Mouse (Mus musculus): ENCODE data around the gene Avil. TPM values are rescaled to one million over a fixed set of nuclear protein-coding genes. Genes with fewer than 3 reads are reported as not detected.

Gene Avil
- under 1 TPM; 0.32 to 0.87 TPM for total RNA-seq (2021)
- long read RNA-seq, experiment 1 = 0 reads
- long read RNA-seq, experiment 2 = 0 reads

DNA sequence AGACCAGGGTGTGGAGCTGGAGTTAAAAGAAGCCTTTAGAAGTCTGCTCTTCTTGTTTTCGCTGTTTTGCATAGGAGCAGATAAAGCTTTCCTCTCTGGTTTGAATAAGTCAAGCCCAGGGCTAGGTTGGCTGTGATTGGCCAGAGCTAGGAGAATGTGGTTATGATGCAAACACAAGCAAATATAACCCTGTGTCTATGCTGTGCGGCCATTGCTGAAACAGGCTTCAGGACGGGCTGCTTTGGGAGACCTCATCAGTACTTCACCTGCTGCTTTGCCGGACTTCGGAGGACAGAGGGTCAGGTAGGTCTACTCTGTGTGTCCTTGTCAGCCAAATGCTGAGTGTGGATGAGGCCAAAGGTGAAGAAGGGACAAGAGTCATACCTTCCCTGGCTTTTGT lies at the start of gene Avil:
TSS of gene Avil (plus strand) at position 181 of the 400 bp plus-strand sequence.
- no peak within 1 kb of the TSS for H3K4me3 ChIP-seq
- no peak within 1 kb of the TSS for H3K27ac ChIP-seq
- DNase-seq (ENCODE audit: low spot score in 2 of 2) = no peak
- TF ChIP-seq CTCF (conservative IDR thresholded peaks at IDR 0.05) = no peak

DNA sequence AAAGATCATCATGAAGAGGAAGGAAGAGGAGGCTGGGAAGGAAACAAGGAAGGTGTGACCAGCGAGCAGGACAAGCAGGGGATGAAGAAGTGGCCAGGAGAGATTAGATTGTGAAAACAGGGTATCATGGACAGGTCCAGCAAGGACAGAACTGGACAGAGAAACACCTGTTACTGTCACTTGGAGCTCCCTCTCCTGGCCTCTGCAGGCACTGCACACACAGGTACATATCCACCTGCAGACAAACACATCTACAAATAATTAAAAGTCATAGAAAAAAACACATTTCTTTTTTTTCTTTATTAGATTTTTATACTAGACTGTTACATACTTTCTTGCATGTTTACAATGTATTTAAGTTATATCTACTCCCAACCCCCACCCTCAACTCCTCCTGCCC lies 48.1 kb upstream of the Avil start:
- no peak for DNase-seq (ENCODE audit: low spot score in 2 of 2)
- peak; percentile 64 for TF ChIP-seq CTCF (conservative IDR thresholded peaks at IDR 0.05)
- H3K27ac ChIP-seq = peak overlapping the region; percentile 82
- no peak overlapping the region for H3K4me3 ChIP-seq

DNA sequence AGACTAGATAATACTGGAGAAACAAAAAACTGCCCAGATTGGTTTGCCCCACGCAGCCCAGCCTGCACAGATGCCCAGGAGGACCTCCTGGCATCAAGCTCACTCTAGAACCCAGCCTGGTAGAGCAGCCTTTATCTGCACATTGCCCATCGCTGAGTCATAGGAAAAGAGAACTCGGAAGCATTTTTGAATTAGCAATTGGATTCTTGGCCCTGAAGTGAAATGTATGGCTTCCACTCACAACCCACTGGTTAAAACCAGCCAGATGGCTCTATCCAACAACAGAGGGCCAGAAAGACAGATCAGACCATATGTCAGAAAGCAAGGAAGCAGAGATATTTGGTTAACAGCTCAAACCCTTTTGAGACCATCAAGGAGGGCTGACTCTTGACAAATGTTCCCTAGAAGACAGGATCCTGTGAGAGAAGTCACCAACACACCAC lies 47.5 kb upstream of the Avil start:
- TF ChIP-seq CTCF (conservative IDR thresholded peaks at IDR 0.05) = no peak
- H3K27ac ChIP-seq = peak overlapping the region; percentile 82
- H3K4me3 ChIP-seq = no peak overlapping the region
- DNase-seq (ENCODE audit: low spot score in 2 of 2) = peak; percentile 65 to 83

DNA sequence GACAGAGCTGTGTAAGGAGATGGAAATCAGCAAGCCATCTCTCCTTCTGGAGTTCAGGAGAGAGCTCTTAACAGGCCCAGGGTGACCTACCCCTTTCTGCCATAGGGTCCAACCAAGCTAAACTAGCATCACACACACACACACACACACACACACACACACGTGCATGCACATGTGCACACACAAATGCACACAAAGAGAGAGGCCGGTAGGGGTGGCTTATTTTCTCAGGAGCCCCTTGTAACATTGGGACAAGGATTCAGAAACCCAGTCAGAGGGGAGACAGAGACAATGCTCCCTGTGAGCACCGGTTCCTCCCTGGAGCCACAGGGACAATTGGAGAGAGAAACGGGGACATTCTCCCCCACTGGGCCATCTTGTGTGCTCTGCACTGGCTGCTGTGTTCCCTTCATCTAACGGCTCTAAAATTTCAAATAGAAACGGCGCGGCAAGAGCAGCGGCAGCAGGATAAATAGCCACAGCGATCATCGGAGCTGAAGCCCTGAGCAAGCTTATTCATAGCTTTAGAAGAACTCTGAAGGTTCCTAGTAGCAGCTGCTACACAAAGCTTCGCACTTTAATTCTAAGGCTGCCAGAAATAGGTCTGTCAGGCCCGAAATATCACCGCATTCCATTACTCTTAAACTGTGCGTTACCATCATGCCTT lies 43.7 kb upstream of the Avil start:
- Histone ChIP-seq H3K27ac (peak overlapping the region; percentile 97), H3K4me3 (peak overlapping the region; percentile 33; the same call in 1 of the 2 replicates)
- DNase-seq (ENCODE audit: low spot score in 2 of 2) = peak; percentile 35 to 58
- no peak for TF ChIP-seq CTCF (conservative IDR thresholded peaks at IDR 0.05)

DNA sequence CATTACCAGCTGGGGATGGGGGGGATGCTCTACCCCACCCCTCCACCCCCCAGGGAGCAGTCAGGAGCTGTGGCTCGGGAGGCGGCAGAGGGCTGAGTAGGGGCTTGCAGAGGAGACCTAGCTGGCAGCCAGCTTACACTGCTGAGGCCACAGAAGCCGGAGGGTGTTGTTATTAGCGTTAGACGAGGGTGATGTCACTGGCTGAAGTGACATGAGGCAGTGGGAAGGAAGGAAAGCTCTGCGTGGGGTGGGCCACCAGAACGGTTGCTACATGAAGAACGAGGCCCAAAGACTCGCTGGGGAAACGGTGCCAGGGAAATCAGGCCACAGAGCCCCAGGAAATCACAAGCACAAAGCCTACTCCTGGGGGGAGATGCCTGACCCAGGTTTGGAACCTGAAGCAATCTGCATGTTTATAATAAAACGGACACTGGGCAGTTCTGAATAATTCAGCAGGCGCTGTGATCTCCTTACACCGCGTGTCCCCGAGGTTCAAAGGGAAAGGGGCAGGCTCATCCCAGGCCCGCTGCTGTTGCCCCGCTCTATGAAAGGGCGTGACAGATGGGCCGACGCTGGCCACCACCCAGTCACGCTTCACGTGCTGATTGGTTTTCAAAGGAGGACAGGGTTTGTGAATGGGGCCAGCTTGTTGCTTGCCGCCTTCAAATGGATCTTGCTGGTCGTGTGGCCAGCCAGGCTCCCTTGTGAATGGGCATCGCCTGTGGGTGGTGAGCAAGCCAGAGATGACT lies 43.0 kb upstream of the Avil start:
- peak in 1 of 2 experiments; percentile 72 for DNase-seq (ENCODE audit: low spot score in 2 of 2)
- Histone ChIP-seq H3K4me3 (peak overlapping the region; percentile 33), H3K27ac (peak overlapping the region; percentile 97)
- no peak for TF ChIP-seq CTCF (conservative IDR thresholded peaks at IDR 0.05)

DNA sequence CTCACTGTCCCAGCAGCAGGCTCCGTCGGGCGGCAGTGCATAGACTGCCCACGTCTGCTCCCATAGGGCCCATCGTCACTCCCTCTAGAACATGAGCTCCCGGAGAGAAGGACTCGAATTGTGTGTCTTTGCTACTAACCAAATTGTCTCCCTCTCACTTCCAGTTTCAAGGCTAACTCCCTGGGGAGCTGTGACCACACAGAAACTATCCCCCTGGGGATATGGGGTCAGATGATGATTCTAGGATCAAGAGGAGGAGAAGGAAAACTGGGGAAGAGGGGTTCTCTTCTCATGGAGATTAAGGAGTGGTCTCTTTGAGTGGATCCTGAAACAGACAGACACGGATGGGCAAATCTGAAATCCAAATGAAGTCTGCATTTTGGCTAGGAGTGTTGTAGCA lies 40.0 kb upstream of the Avil start:
- H3K4me3 ChIP-seq = no peak overlapping the region
- TF ChIP-seq CTCF (conservative IDR thresholded peaks at IDR 0.05) = no peak
- DNase-seq (ENCODE audit: low spot score in 2 of 2) = no peak
- H3K27ac ChIP-seq = no peak overlapping the region; the same call in 1 of the 2 replicates

DNA sequence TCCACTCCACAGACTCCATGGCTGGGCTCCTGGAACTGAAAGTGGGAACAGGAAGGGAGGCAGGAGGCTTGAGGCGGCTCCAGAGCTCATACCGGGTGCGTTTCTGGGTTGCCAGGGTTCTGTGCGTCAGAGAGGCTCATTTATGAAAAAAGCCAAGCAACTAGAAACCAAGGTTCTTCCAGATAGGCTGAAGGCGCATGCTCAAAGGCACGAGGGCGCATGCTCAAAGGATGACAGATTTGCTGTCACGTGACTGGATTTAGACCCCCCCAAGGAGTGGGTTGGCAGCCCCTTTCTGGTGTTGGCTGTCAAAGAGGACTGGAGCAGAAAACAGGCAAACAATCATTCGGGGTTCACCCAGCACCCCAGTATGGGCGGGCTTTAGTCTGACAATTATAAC lies 38.8 kb upstream of the Avil start:
- no peak overlapping the region for H3K4me3 ChIP-seq
- peak; percentile 64 to 72 for DNase-seq (ENCODE audit: low spot score in 2 of 2)

DNA sequence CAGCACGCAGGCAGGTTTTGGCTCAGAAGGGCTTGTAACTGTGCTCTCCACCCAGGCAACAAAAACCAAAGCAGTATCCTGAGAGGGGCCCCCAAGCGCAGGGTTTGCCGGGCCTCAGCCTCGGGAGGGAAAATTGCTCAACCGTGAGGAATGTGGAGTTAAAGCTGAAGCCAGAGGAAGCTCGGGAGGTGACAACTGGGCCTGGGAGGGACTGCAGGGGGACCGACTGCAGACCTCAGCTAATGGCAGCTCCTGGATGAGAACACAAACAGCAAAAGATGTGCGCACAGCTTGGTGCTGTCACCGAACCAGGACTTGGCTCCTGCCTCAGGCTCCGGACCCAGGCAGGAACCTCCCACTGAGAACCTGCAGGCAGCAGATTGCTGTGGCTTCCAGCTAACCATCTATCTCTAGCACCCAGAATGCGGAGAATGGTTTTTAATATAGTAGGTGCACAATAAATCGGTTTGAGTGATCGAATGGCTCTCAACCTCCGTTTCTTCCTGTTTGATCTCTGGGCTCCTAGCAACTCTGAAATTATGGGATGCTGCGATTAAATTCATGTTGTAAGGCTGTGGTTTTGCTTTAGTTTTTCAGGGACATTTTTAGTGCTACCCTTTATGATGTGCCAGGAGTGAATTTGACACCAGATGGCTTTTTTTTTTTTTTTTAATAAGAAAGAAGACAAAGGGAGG lies 38.1 kb upstream of the Avil start:
- Histone ChIP-seq H3K4me3 (peak overlapping the region; percentile 27; the same call in 1 of the 2 replicates), H3K27ac (peak overlapping the region; percentile 92)
- DNase-seq (ENCODE audit: low spot score in 2 of 2) = peak in 1 of 2 experiments; percentile 68
- no peak for TF ChIP-seq CTCF (conservative IDR thresholded peaks at IDR 0.05)

More for the DNA sequence above, 38.8 kb upstream of the Avil start:
- TF ChIP-seq CTCF (conservative IDR thresholded peaks at IDR 0.05) = no peak
- H3K27ac ChIP-seq = peak overlapping the region; percentile 92

DNA sequence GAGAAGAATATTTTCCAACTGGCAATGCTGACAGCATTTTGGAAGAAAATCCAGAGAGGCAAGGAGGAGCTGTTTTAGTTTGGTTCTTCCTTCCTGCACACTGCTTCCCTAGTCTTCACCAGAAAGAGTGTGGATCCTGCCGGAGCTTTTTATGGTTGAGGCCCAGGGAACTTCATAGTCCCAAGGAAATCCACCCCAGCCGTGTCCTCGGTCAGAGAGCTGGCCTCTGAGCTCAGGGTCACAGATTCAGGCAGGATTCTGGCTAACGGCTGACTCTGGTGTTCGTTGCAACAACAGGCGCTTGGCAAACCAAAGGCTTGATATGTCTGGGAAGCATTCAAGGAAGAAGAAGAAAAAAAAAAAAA lies 37.6 kb upstream of the Avil start:
- TF ChIP-seq CTCF (conservative IDR thresholded peaks at IDR 0.05) = no peak
- Histone ChIP-seq H3K4me3 (no peak overlapping the region), H3K27ac (peak overlapping the region; percentile 92)
- no peak for DNase-seq (ENCODE audit: low spot score in 2 of 2)

DNA sequence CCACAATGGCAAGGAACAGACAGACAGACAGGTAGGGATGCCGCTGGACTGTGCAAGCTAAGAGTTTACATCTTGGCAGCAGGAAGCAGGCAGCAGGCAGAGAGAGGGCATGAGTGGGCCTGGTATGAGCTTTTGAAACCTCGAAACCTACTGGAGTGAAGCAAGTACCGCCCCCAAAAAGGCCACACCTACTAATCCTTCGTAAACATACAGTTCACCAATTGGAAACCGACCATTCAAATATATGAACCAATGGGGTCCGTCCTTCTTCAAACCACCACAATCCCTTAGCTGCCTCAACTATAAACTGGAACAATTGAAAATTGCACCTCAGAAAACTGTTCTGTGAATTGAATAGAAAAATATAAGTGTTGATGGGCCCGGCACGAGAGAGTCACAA lies 36.7 kb upstream of the Avil start:
- Histone ChIP-seq H3K4me3 (no peak overlapping the region), H3K27ac (peak overlapping the region; percentile 92)
- no peak for TF ChIP-seq CTCF (conservative IDR thresholded peaks at IDR 0.05)
- DNase-seq (ENCODE audit: low spot score in 2 of 2) = no peak

DNA sequence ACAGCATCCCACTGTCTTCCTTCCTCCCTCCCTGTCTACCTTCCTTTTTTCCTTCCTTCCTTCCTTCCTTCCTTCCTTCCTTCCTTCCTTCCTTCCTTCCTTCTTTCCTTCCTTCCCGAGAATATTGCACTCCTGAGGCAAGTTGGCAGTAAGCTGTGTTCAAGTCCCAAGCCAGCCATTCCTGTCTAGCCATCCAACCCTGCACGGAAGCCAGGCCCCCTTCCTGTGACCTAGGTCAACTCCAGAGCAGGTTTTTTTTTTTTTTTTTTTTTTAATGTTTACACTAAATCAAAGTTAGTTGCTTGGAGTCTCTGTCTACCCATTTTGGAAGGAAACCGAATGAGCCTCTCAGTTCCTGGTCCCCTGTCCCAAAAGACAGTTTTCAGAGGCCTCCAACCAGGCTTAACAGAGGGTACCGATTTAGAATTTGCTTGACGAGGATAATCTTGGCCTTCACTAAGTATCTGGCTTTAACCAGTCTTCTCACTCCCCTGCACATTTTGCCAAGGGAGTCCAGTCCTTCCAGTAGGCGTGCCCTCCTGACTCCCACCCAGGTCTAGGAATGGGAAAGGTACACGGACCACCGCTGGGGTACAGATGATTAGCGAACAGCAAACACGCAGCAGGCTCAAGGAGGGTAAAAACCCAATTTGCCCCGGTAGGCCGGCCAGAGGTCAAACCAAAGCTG lies 29.0 kb upstream of the Avil start:
- Histone ChIP-seq H3K4me3 (no peak overlapping the region), H3K27ac (peak overlapping the region; percentile 54; the same call in 1 of the 2 replicates)
- DNase-seq (ENCODE audit: low spot score in 2 of 2) = no peak
- TF ChIP-seq CTCF (conservative IDR thresholded peaks at IDR 0.05) = no peak

DNA sequence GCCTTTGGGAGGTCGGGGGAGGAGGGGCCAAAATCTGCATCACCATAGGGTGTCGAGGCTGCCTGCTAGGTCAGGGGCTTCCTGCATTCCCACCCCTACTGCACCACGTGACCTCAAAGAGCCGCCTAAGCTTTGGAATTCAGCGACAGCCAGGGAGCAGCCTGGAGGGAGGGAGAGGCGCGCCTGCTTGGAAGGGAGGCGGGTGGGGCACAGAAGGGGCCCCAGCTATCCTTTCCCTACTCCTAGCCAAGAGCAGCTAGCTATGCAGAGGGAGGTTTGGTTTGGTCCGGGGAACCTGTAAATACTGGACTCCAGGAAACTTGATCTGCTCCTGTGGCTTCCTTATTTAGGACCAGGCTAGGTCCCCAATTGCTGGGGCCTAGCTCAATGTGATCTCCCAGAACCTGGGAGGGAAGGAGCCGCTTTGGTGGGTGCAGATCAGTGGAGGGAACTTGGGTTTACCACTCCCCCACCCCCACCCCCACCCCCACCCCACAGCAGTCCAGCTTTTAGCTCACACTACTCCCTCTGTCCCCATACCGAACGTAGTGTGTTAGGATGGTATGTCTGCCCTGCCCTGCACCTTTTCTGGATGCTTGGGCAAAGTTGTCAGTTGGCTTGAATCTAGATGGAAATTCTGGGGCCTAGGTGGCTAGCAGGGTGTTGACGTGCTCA lies 28.3 kb upstream of the Avil start:
- Histone ChIP-seq H3K27ac (peak overlapping the region; percentile 54; the same call in 1 of the 2 replicates), H3K4me3 (no peak overlapping the region)
- TF ChIP-seq CTCF (conservative IDR thresholded peaks at IDR 0.05) = no peak
- DNase-seq (ENCODE audit: low spot score in 2 of 2) = no peak

All from layer of hippocampus, adult 2 months (tissue).